Mouse (Mus musculus): ENCODE results near the gene Ficd. TPM values are rescaled to one million over a fixed set of nuclear protein-coding genes. Genes with fewer than 3 reads are reported as not detected.
"Not testable (repeated sequence)": the region's sequence is repeated elsewhere in the genome, so short reads cannot be mapped to it uniquely, and the experiment has no call there.

Ficd gene
- polyA plus RNA-seq, 1 experiment from 2014 or later, result 5.8 TPM

GRCm38 (mm10) chr5:113765641-113766526 lies 30.3 kb downstream of the Ficd start:
- Histone ChIP-seq H3K4me2 (no peak overlapping the region), H3K27me3 (no peaks in the 10 kb centered on the region), H3K9me3 (replicated peaks) (no peaks in the 10 kb centered on the region), H3K4me3 (no peak overlapping the region), H3K9ac (no peak overlapping the region), H3K4me1 (peaks cover 24% of the 10 kb centered on the region), H3K27ac (no peak overlapping the region), H3K36me3 (ENCODE audit: poor library complexity, severe bottlenecking) (peaks cover 75% of the 10 kb centered on the region)
- ATAC-seq, result no peak
- WGBS, result 92% methylated on average over 13 of the region's 13 CpGs

GRCm38 (mm10) chr5:113768806-113769205 lies 33.2 kb downstream of the Ficd start:
- Histone ChIP-seq H3K4me3 (no peak overlapping the region), H3K36me3 (ENCODE audit: poor library complexity, severe bottlenecking) (peaks cover 46% of the 10 kb centered on the region), H3K4me1 (peaks cover 33% of the 10 kb centered on the region), H3K9me3 (replicated peaks) (no peaks in the 10 kb centered on the region), H3K4me2 (no peak overlapping the region), H3K9ac (no peak overlapping the region), H3K27ac (no peak overlapping the region), H3K27me3 (no peaks in the 10 kb centered on the region)
- WGBS, result 96% methylated on average over 8 of the region's 8 CpGs
- ATAC-seq, result no peak

GRCm38 (mm10) chr5:113771213-113772162 lies 35.9 kb downstream of the Ficd start:
- Histone ChIP-seq H3K27me3 (no peaks in the 10 kb centered on the region), H3K27ac (peak overlapping the region; percentile 98), H3K4me1 (peaks cover 36% of the 10 kb centered on the region), H3K4me3 (peak overlapping the region; percentile 100), H3K36me3 (ENCODE audit: poor library complexity, severe bottlenecking) (peaks cover 50% of the 10 kb centered on the region), H3K9ac (peak overlapping the region; percentile 96), H3K9me3 (replicated peaks) (no peaks in the 10 kb centered on the region), H3K4me2 (peak overlapping the region; percentile 98)
- peak; percentile 79 for ATAC-seq
- under 1% methylated on average over 93 of the region's 97 CpGs for WGBS

- Histone ChIP-seq H3K9ac (peak within 1 kb of the TSS; percentile 96), H3K4me3 (peak within 1 kb of the TSS; percentile 100), H3K4me2 (peak within 1 kb of the TSS; percentile 98), H3K4me1 (peaks cover 36% of the 10 kb centered on the region), H3K36me3 (ENCODE audit: poor library complexity, severe bottlenecking) (peaks cover 49% of the 10 kb centered on the region), H3K27me3 (no peaks in the 10 kb centered on the region), H3K9me3 (replicated peaks) (no peaks in the 10 kb centered on the region), H3K27ac (peak within 1 kb of the TSS; percentile 98)
- WGBS, result under 1% methylated on average over 49 of the region's 49 CpGs
- ATAC-seq, result peak; percentile 90
Observed at GRCm38 (mm10) chr5:113772450-113772895, 36.9 kb downstream of the Ficd start, which contains the start of the genes Sart3 and Iscu. TSS of gene Sart3 (minus strand) at chr5:113772510. TSS of gene Iscu (plus strand) at chr5:113772748.

GRCm38 (mm10) chr5:113772905-113773519 lies 37.4 kb downstream of the Ficd start:
- Histone ChIP-seq H3K36me3 (ENCODE audit: poor library complexity, severe bottlenecking) (peaks cover 48% of the 10 kb centered on the region), H3K9ac (peak overlapping the region; percentile 96), H3K4me3 (peak overlapping the region; percentile 100), H3K9me3 (replicated peaks) (no peaks in the 10 kb centered on the region), H3K4me1 (peaks cover 36% of the 10 kb centered on the region), H3K27ac (peak overlapping the region; percentile 14; the same call in 1 of the 2 replicates), H3K27me3 (no peaks in the 10 kb centered on the region), H3K4me2 (peak overlapping the region; percentile 98)
- 2% methylated on average over 35 of the region's 38 CpGs for WGBS
- ATAC-seq, result peak; percentile 54

- ATAC-seq, result no peak
- Histone ChIP-seq H3K27ac (no peak overlapping the region), H3K9ac (no peak overlapping the region), H3K4me2 (peak overlapping the region; percentile 98), H3K36me3 (ENCODE audit: poor library complexity, severe bottlenecking) (peaks cover 47% of the 10 kb centered on the region), H3K4me1 (peaks cover 34% of the 10 kb centered on the region), H3K27me3 (no peaks in the 10 kb centered on the region), H3K4me3 (peak overlapping the region; percentile 100), H3K9me3 (replicated peaks) (no peaks in the 10 kb centered on the region)
- WGBS, result under 1% methylated on average over 7 of the region's 7 CpGs
Observed at GRCm38 (mm10) chr5:113773664-113774063, 38.1 kb downstream of the Ficd start.

GRCm38 (mm10) chr5:113775585-113775984 lies 40.0 kb downstream of the Ficd start:
- 91% methylated on average over 10 of the region's 10 CpGs for WGBS
- H3K9me3 ChIP-seq (replicated peaks), result no peaks in the 10 kb centered on the region

GRCm38 (mm10) chr5:113776128-113776895 lies 40.7 kb downstream of the Ficd start:
- H3K9ac ChIP-seq, result no peak overlapping the region
- H3K4me1 ChIP-seq, result peaks cover 11% of the 10 kb centered on the region
- ATAC-seq, result no peak
- H3K9me3 ChIP-seq (replicated peaks), result no peaks in the 10 kb centered on the region
- H3K4me3 ChIP-seq, result no peak overlapping the region
- no peak overlapping the region for H3K4me2 ChIP-seq
- H3K27ac ChIP-seq, result no peak overlapping the region
- H3K27me3 ChIP-seq, result no peaks in the 10 kb centered on the region
- H3K36me3 ChIP-seq (ENCODE audit: poor library complexity, severe bottlenecking), result peaks cover 45% of the 10 kb centered on the region
- 91% methylated on average over 15 of the region's 15 CpGs for WGBS

More at GRCm38 (mm10) chr5:113775585-113775984, 40.0 kb downstream of the Ficd start:
- Histone ChIP-seq H3K36me3 (ENCODE audit: poor library complexity, severe bottlenecking) (peaks cover 45% of the 10 kb centered on the region), H3K4me1 (peaks cover 14% of the 10 kb centered on the region), H3K4me3 (no peak overlapping the region), H3K4me2 (no peak overlapping the region), H3K27ac (no peak overlapping the region), H3K9ac (no peak overlapping the region), H3K27me3 (no peaks in the 10 kb centered on the region)
- no peak for ATAC-seq

- no peak for ATAC-seq
- no peaks in the 10 kb centered on the region for H3K27me3 ChIP-seq
- H3K9me3 ChIP-seq (replicated peaks), result no peaks in the 10 kb centered on the region
- peaks cover 11% of the 10 kb centered on the region for H3K4me1 ChIP-seq
- no peak overlapping the region for H3K27ac ChIP-seq
- H3K36me3 ChIP-seq (ENCODE audit: poor library complexity, severe bottlenecking), result peaks cover 45% of the 10 kb centered on the region
- no peak overlapping the region for H3K4me3 ChIP-seq
- 94% methylated on average over 8 of the region's 8 CpGs for WGBS
- no peak overlapping the region for H3K4me2 ChIP-seq
- no peak overlapping the region for H3K9ac ChIP-seq
Observed at GRCm38 (mm10) chr5:113776896-113777226, 41.3 kb downstream of the Ficd start.

GRCm38 (mm10) chr5:113777728-113778127 lies 42.1 kb downstream of the Ficd start:
- H3K36me3 ChIP-seq (ENCODE audit: poor library complexity, severe bottlenecking), result peaks cover 45% of the 10 kb centered on the region
- not testable (repeated sequence) for H3K4me3 ChIP-seq; H3K9me3 ChIP-seq (replicated peaks); H3K4me2 ChIP-seq; H3K27me3 ChIP-seq; ATAC-seq; H3K9ac ChIP-seq; H3K27ac ChIP-seq
- 91% methylated on average over 8 of the region's 8 CpGs for WGBS
- H3K4me1 ChIP-seq, result peaks cover 11% of the 10 kb centered on the region

GRCm38 (mm10) chr5:113779569-113779968 lies 44.0 kb downstream of the Ficd start:
- no peak overlapping the region for H3K9ac ChIP-seq
- WGBS, result 78% methylated on average over 5 of the region's 5 CpGs
- peaks cover 25% of the 10 kb centered on the region for H3K27me3 ChIP-seq

More at GRCm38 (mm10) chr5:113779569-113779968, 44.0 kb downstream of the Ficd start:
- Histone ChIP-seq H3K36me3 (ENCODE audit: poor library complexity, severe bottlenecking) (peaks cover 41% of the 10 kb centered on the region), H3K4me3 (no peak overlapping the region), H3K4me2 (no peak overlapping the region), H3K9me3 (replicated peaks) (no peaks in the 10 kb centered on the region), H3K27ac (no peak overlapping the region), H3K4me1 (no peaks in the 10 kb centered on the region)
- no peak for ATAC-seq
